Mouse (Mus musculus) embryonic facial prominence, embryonic 10.5 days (tissue): ENCODE measurements at regions not wholly inside any gene's neighbourhood (a gene's known extent, or its start where the extent isn't known, plus 50 kb on each side); places are given as distances from the start of the nearest gene placed in this dataset.

Experiments used
- DNase-seq: peaks from one replicate; pipeline ENCODE4 v3.0.0-alpha.2; 2017; ENCODE audit warnings: low spot score
- H3K27ac ChIP-seq: fragments of 300-500 bp; sonication (generic); replicated peaks from 2 replicates; pipeline ENCODE4 v1.5.1; 2016; ENCODE audit warnings: mild to moderate bottlenecking
- H3K27me3 ChIP-seq: fragments of 300-500 bp; sonication (generic); replicated peaks from 2 replicates; pipeline ENCODE4 v1.6.1; 2016; ENCODE audit warnings: low read depth, mild to moderate bottlenecking; ENCODE audit not compliant: poor library complexity, severe bottlenecking
- H3K36me3 ChIP-seq: fragments of 300-500 bp; sonication (generic); replicated peaks from 2 replicates; pipeline ENCODE4 v1.6.1; 2016; ENCODE audit warnings: mild to moderate bottlenecking, moderate library complexity
- H3K4me1 ChIP-seq: fragments of 300-500 bp; sonication (generic); 2 replicates; pipeline ENCODE4 v1.6.1; 2016
- H3K4me3 ChIP-seq: fragments of 300-500 bp; sonication (generic); 2 replicates; pipeline ENCODE4 v1.5.1; 2016; ENCODE audit warnings: mild to moderate bottlenecking, moderate library complexity
- H3K9me3 ChIP-seq: fragments of 300-500 bp; sonication (generic); 2 replicates; pipeline ENCODE4 v1.6.1; 2016; ENCODE audit warnings: mild to moderate bottlenecking
- WGBS: fragments of 180-500 bp; shearing (Covaris S2); methylation state at CpG from one replicate; pipeline ENCODE4 v1.1.7; 2016; 5-methylcytosine and 5-hydroxymethylcytosine counted together

- DNase-seq: no peak
- Histone ChIP-seq H3K36me3 (no peaks in the 10 kb centered on the region), H3K27ac (no peak overlapping the region), H3K4me3 (no peak overlapping the region), H3K27me3 (no peaks in the 10 kb centered on the region), H3K9me3 (no peaks in the 10 kb centered on the region), H3K4me1 (no peaks in the 10 kb centered on the region)
- 90% methylated on average over 11 of the region's 11 CpGs for WGBS
Observed at GRCm38 (mm10) chr1:190639846-190640245, 271.7 kb downstream of the Rps6kc1 start.

DNA sequence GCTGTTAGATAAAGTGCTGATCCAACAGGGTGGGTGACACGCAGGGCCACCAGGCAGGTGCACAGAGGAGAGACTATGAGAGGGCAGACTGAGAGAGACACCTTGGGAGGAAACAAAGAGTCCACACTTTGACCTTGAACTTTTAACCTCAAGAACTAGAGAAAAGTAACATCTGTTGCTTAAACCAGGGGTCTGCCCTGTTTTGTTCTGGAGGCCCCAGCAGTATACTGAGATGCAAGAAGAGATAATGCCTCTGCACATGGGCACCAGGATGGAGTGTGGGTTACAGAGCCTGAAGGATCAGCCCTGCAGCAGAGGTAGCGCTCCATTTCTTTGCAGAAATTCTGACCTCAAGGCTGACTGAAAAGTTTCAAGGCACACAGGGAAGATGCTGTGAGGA lies 276.6 kb downstream of the Rps6kc1 start:
- no peak for DNase-seq
- H3K9me3 ChIP-seq: no peaks in the 10 kb centered on the region
- WGBS: 86% methylated on average over 2 of the region's 2 CpGs
- H3K4me3 ChIP-seq: no peak overlapping the region
- H3K36me3 ChIP-seq: no peaks in the 10 kb centered on the region
- H3K4me1 ChIP-seq: peaks cover 10% of the 10 kb centered on the region
- H3K27ac ChIP-seq: no peak overlapping the region
- no peaks in the 10 kb centered on the region for H3K27me3 ChIP-seq

- no peak for DNase-seq
- H3K9me3 ChIP-seq: no peaks in the 10 kb centered on the region
- no peak overlapping the region for H3K27ac ChIP-seq
- H3K4me1 ChIP-seq: peaks cover 10% of the 10 kb centered on the region
- no peak overlapping the region for H3K4me3 ChIP-seq
- no peaks in the 10 kb centered on the region for H3K36me3 ChIP-seq
- H3K27me3 ChIP-seq: no peaks in the 10 kb centered on the region
- WGBS: 47% methylated on average over 2 of the region's 2 CpGs
Observed at GRCm38 (mm10) chr1:190631641-190632040, 279.9 kb downstream of the Rps6kc1 start.

DNA sequence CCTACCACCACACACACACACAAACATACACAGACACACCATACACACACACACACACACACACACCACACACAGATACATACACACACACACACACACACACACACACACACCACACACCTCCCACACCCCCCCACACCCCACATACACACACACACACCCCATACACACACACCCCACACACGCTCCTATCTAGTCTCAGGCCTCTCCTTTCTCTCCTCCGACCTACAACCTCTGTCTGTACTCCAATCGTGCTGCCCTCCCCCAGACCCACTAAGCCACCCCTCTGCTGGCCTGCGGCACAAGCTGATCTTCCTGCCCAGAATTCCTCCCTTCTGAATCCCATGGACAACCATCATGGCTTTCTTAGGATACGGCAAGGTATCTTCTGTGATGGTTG lies 281.4 kb downstream of the Rps6kc1 start:
- H3K27me3 ChIP-seq: no peaks in the 10 kb centered on the region
- H3K9me3 ChIP-seq: no peaks in the 10 kb centered on the region
- WGBS: 88% methylated on average over 5 of the region's 5 CpGs
- peaks cover 10% of the 10 kb centered on the region for H3K4me1 ChIP-seq
- H3K4me3 ChIP-seq: no peak overlapping the region
- H3K36me3 ChIP-seq: no peaks in the 10 kb centered on the region
- no peak for DNase-seq
- H3K27ac ChIP-seq: no peak overlapping the region

DNA sequence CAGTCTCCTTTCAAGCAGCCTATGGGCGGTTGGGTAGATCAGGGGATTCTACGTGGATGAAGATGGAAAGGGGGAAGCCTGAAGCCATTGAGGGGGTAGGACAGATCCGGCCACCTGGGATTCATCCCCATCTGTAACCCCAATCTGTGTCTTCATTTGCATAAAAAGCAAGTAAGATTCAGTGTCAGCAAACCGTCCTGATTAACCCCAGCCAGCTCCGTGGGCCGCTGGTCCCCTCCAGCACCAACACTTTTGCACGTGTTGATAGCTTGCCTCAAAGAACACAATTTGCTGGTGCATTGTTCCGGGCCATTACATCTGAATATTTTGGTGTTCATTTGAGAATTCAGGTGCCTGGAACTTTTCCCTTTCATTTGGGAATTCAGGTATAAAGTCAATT lies 287.7 kb downstream of the Rps6kc1 start:
- no peaks in the 10 kb centered on the region for H3K36me3 ChIP-seq
- no peaks in the 10 kb centered on the region for H3K9me3 ChIP-seq
- H3K27me3 ChIP-seq: no peaks in the 10 kb centered on the region
- no peaks in the 10 kb centered on the region for H3K4me1 ChIP-seq
- DNase-seq: no peak
- H3K4me3 ChIP-seq: no peak overlapping the region
- no peak overlapping the region for H3K27ac ChIP-seq
- WGBS: 93% methylated on average over 8 of the region's 8 CpGs

DNA sequence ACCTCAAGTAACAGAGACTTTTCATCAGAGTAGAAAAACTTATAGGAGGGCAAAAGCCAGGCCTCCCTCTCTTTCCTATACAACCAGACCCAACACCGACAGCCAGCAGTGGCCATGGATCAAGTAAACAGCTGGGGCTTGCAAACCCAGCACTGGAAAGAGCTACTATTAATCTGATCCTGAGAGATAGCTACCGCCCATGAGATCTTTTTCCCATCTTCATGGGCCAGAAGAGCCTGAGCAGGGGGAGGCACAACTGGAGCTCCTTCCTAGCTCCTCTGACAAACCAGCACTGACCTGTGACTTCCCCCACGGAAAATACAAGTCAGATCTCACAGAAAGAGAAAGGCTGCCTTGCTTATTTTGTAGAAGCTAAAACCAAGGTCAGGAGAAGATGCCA lies 311.1 kb downstream of the Rps6kc1 start:
- Histone ChIP-seq H3K27ac (no peak overlapping the region), H3K4me1 (peaks cover 4% of the 10 kb centered on the region; the same call in 1 of the 2 replicates), H3K4me3 (no peak overlapping the region), H3K27me3 (no peaks in the 10 kb centered on the region), H3K36me3 (no peaks in the 10 kb centered on the region), H3K9me3 (no peaks in the 10 kb centered on the region)
- DNase-seq: no peak
- WGBS: 86% methylated on average over 3 of the region's 3 CpGs

GRCm38 (mm10) chr1:190599622-190600021 lies 311.9 kb downstream of the Rps6kc1 start:
- Histone ChIP-seq H3K36me3 (no peaks in the 10 kb centered on the region), H3K27ac (no peak overlapping the region), H3K27me3 (no peaks in the 10 kb centered on the region), H3K4me1 (peaks cover 4% of the 10 kb centered on the region; the same call in 1 of the 2 replicates), H3K9me3 (no peaks in the 10 kb centered on the region), H3K4me3 (no peak overlapping the region)
- no peak for DNase-seq
- 93% methylated on average over 11 of the region's 11 CpGs for WGBS

DNA sequence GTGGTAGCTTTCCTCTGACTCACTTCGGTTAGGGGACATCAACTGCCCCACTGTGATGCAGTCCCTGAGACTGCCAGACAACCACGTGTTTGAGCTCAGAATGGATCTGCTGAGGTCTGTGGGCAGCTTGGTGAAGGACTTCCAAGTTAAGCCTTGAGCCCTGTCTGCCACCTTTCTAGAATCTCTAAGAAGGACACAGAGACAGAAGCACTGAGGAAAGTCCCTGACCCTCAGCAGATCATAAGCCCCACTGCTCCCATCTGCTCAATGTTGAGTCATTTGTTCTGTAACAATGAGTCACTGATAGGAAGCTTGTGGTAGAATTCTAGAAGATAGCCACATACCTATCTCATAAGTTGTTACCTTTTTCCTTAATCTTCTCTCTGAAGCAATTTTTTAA lies 315.4 kb downstream of the Rps6kc1 start:
- Histone ChIP-seq H3K36me3 (no peaks in the 10 kb centered on the region), H3K9me3 (no peaks in the 10 kb centered on the region), H3K4me1 (no peaks in the 10 kb centered on the region), H3K27me3 (no peaks in the 10 kb centered on the region), H3K4me3 (no peak overlapping the region), H3K27ac (no peak overlapping the region)
- no peak for DNase-seq
- 88% methylated on average over 2 of the region's 2 CpGs for WGBS

GRCm38 (mm10) chr1:190591621-190592020 lies 319.9 kb downstream of the Rps6kc1 start:
- H3K9me3 ChIP-seq: no peaks in the 10 kb centered on the region
- no peak for DNase-seq
- no peaks in the 10 kb centered on the region for H3K4me1 ChIP-seq
- H3K4me3 ChIP-seq: no peak overlapping the region
- no peak overlapping the region for H3K27ac ChIP-seq
- no peaks in the 10 kb centered on the region for H3K36me3 ChIP-seq
- 93% methylated on average over 7 of the region's 7 CpGs for WGBS
- H3K27me3 ChIP-seq: no peaks in the 10 kb centered on the region

DNA sequence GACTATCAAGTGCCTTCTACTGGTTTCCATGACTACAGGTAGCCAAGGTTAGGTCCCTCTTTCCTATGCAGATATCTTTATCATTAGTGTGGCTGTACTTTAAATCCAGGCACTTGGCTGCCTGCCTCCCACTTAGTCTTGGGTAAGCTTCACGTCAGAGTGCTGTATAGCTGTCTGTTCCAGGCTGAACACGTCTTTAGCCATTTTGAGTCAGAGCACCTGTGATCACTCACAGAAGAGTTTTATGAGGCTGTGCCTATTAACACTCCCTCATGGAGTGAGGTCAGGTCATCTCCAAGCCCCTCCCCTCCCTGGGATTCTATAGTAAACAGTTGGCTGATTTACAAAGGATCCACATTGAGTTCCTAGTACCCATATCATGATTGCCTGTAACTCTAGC lies 322.0 kb downstream of the Rps6kc1 start:
- Histone ChIP-seq H3K4me3 (no peak overlapping the region), H3K4me1 (no peaks in the 10 kb centered on the region), H3K9me3 (no peaks in the 10 kb centered on the region), H3K36me3 (no peaks in the 10 kb centered on the region), H3K27me3 (no peaks in the 10 kb centered on the region), H3K27ac (no peak overlapping the region)
- WGBS: 81% methylated on average over 2 of the region's 2 CpGs
- no peak for DNase-seq

DNA sequence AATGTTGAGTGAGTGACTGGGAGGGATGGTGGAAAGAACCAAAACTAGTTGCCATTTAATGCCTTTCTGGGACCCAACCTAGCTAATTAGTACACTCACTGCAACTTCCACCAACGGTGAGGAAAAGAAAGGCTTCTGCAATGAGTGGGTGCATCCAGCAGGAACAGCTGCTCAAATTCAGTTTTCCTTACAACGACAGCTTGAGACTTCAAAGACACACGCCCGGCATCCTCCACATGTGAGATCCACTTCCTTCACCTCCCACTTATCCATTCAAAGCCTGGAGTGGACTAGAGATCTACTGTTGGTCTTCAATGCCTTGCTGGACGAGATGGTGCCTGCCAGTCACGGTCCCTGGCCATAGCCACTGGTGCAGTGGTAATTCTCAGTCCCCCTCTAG lies 328.3 kb downstream of the Rps6kc1 start:
- Histone ChIP-seq H3K27ac (no peak overlapping the region), H3K36me3 (no peaks in the 10 kb centered on the region), H3K4me1 (no peaks in the 10 kb centered on the region), H3K27me3 (no peaks in the 10 kb centered on the region), H3K9me3 (no peaks in the 10 kb centered on the region), H3K4me3 (no peak overlapping the region)
- WGBS: 86% methylated on average over 6 of the region's 6 CpGs
- DNase-seq: no peak

- no peaks in the 10 kb centered on the region for H3K4me1 ChIP-seq
- 97% methylated on average over 1 of the region's 1 CpGs for WGBS
- no peak overlapping the region for H3K27ac ChIP-seq
- no peaks in the 10 kb centered on the region for H3K9me3 ChIP-seq
- H3K4me3 ChIP-seq: no peak overlapping the region
- no peaks in the 10 kb centered on the region for H3K36me3 ChIP-seq
- no peaks in the 10 kb centered on the region for H3K27me3 ChIP-seq
- DNase-seq: no peak
Observed at GRCm38 (mm10) chr1:190580653-190581052, 330.9 kb downstream of the Rps6kc1 start.

GRCm38 (mm10) chr1:190570981-190571380 lies 340.6 kb downstream of the Rps6kc1 start:
- DNase-seq: no peak
- H3K36me3 ChIP-seq: no peaks in the 10 kb centered on the region
- no peaks in the 10 kb centered on the region for H3K9me3 ChIP-seq
- no peak overlapping the region for H3K27ac ChIP-seq
- no peak overlapping the region for H3K4me3 ChIP-seq
- H3K4me1 ChIP-seq: 0 out of 2 replicates have a peak, but pooled peaks cover 3% of the 10 kb centered on the region
- H3K27me3 ChIP-seq: no peaks in the 10 kb centered on the region
- WGBS: 67% methylated on average over 4 of the region's 4 CpGs

DNA sequence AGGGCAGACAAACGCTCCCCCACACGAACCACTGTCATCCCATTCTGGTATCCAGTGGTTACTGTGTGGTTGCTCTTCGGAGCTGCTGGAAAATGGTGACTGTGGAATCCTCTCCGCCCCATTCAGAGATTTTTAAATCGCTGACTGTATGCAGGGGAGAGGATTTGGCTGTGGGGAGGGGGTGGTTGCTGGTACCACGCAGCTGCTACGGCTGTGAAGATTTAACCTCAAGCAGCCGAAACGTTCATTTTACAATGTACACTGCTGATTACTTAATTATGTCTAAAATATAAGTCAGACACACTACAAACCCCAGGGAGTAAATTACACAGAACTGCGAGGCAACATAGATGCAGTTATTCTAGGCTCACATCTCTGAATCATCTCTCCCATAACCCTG lies 341.0 kb downstream of the Rps6kc1 start:
- Histone ChIP-seq H3K9me3 (no peaks in the 10 kb centered on the region), H3K27me3 (no peaks in the 10 kb centered on the region), H3K4me1 (0 out of 2 replicates have a peak, but pooled peaks cover 3% of the 10 kb centered on the region), H3K4me3 (no peak overlapping the region), H3K27ac (no peak overlapping the region), H3K36me3 (no peaks in the 10 kb centered on the region)
- 89% methylated on average over 10 of the region's 10 CpGs for WGBS
- DNase-seq: no peak
